Mouse (Mus musculus): Measurements from ENCODE around the gene Hspb11. TPM values are rescaled to one million over a fixed set of nuclear protein-coding genes. Genes with fewer than 3 reads are reported as not detected.

Hspb11 gene
- polyA plus RNA-seq, 1 experiment from 2014 or later, result 44.9 TPM

DNA sequence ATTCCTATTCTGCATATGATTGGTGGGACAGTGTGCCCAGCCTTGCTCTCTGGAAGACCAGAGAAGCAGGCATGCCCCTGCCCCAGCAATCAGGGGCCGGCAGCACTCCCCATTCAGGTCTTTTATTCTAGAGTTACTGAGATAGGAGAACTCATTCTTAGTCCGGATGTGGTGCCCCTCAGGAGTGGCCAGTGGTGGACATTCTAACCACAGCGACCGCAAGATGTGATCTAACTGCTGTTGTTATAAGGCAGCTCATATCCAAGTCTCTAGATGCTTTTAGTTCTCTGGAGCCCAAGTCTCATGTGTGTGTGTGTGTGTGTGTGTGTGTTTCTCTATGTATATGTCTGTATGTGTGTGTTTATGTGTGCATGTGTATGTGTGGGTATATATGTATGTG is 47.0 kb downstream of the Hspb11 start:
- no peaks in the 10 kb centered on the region for H3K36me3 ChIP-seq
- WGBS, result 84% methylated on average over 4 of the region's 4 CpGs

DNA sequence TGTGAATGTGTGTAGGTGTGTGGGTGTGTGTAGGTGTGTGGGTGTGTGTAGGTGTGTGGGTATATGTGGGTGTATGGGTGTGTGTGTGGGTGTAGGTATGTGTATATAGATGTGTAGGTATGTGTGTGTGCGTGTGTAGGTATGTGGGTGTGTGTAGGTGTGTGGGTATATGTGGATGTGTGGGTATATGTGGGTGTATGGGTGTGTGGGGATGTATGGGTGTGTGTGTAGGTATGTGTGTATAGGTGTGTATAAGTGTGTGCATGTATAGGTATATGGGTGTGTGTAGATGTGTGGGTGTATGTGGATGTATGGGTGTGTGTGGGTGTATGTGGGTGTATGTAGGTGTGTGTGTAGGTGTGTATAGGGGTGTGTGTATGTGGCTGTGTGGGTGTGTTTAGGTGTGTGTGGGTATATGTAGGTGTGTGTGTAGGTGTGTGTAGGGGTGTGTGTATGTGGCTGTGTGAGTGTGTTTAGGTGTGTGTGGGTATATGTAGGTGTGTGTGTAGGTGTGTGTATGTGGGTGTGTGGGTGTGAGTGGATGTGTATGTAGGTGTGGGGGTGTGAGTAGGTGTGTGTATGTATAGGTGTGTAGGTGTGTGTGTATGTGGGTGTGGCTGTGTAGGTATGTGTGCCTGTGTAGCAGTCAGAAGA is 47.6 kb downstream of the Hspb11 start:
- Histone ChIP-seq H3K4me2 (replicated peaks) (no peak overlapping the region), H3K4me3 (no peak overlapping the region), H3K36me3 (no peaks in the 10 kb centered on the region), H3K27ac (no peak overlapping the region), H3K27me3 (0 out of 2 replicates have a peak, but pooled peaks cover 3% of the 10 kb centered on the region), H3K9ac (no peak overlapping the region), H3K9me3 (no peaks in the 10 kb centered on the region), H3K4me1 (0 out of 2 replicates have a peak, but pooled peaks cover 4% of the 10 kb centered on the region)
- WGBS, result 96% methylated on average over 1 of the region's 1 CpGs
- ATAC-seq (ENCODE audit: low FRiP score, low read depth), result no peak

More for the DNA sequence above, 47.0 kb downstream of the Hspb11 start:
- no peak overlapping the region for H3K27ac ChIP-seq
- no peak overlapping the region for H3K4me3 ChIP-seq
- H3K27me3 ChIP-seq, result 0 out of 2 replicates have a peak, but pooled peaks cover 3% of the 10 kb centered on the region
- ATAC-seq (ENCODE audit: low FRiP score, low read depth), result no peak
- no peaks in the 10 kb centered on the region for H3K9me3 ChIP-seq
- H3K9ac ChIP-seq, result no peak overlapping the region
- 0 out of 2 replicates have a peak, but pooled peaks cover 4% of the 10 kb centered on the region for H3K4me1 ChIP-seq
- H3K4me2 ChIP-seq (replicated peaks), result no peak overlapping the region

DNA sequence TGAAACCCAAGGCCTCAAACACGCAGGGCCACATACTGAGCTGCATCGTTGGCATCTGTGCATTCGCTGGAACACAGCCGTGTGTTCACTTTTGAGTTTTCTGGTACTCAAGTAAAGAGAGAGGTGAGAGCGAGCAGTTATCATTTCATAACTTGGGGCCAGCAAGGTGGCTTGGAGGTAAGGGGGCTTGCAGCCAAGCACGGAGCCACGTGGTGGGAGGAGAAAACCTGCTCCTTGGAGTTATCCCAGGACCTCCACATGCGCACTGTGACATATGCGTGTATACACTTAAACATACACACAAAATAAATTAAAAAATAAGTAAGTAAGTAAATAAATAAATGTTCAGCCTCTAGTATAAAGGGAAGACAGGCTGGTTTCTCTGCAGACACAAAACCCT is 48.8 kb downstream of the Hspb11 start:
- H3K4me1 ChIP-seq, result peaks cover 9% of the 10 kb centered on the region; the same call in 1 of the 2 replicates
- H3K27me3 ChIP-seq, result peaks cover 10% of the 10 kb centered on the region; the same call in 1 of the 2 replicates
- no peak for ATAC-seq (ENCODE audit: low FRiP score, low read depth)
- WGBS, result 86% methylated on average over 9 of the region's 9 CpGs
- H3K9ac ChIP-seq, result no peak overlapping the region
- H3K4me3 ChIP-seq, result no peak overlapping the region
- no peak overlapping the region for H3K4me2 ChIP-seq (replicated peaks)
- H3K9me3 ChIP-seq, result no peaks in the 10 kb centered on the region
- H3K36me3 ChIP-seq, result no peaks in the 10 kb centered on the region
- H3K27ac ChIP-seq, result no peak overlapping the region

DNA sequence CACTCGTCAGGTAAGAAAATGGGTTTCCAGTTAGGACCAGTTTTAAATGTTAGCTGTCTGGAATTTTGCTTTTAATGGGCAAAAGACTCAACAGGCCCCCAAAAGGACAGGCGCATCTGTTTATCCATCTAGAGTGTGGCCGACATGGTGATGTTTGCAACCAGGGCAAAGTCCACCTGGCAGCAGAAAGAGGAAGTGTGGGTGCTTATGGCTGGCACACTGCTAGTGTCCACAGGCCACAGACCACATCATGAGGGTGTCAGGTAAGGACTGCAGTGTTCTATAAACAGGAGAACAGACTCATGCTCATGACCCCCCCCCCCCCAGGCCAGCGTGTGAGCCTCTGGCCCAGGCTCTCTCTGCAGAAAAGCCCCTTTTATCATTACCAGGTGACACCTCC is 49.4 kb downstream of the Hspb11 start:
- peaks cover 10% of the 10 kb centered on the region; the same call in 1 of the 2 replicates for H3K27me3 ChIP-seq
- WGBS, result 57% methylated on average over 4 of the region's 4 CpGs
- H3K9ac ChIP-seq, result no peak overlapping the region
- H3K4me3 ChIP-seq, result no peak overlapping the region
- H3K4me2 ChIP-seq (replicated peaks), result no peak overlapping the region
- no peaks in the 10 kb centered on the region for H3K36me3 ChIP-seq
- H3K4me1 ChIP-seq, result peaks cover 9% of the 10 kb centered on the region; the same call in 1 of the 2 replicates
- H3K9me3 ChIP-seq, result no peaks in the 10 kb centered on the region
- no peak overlapping the region for H3K27ac ChIP-seq
- no peak for ATAC-seq (ENCODE audit: low FRiP score, low read depth)

DNA sequence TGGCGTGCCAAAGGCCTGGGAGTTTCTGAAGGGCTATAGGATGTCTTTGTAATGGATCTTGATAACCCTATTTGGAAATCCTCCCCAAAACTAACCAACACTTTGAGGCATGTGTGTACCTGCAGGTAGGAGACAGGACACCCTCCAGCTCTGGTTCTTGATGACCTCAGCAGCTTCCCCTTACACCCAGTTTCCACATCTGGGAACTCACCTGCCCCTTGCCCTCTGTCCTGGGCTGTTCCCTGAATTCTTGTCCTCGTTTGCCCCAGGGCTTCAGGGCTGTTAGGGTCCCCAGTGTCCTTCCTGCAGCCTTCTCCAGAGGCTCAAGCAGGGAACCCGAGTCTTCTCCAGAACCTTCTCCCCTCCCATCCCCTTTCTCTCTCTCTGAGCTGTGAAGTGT is 50.1 kb downstream of the Hspb11 start:
- H3K4me2 ChIP-seq (replicated peaks), result no peak overlapping the region
- no peak overlapping the region for H3K4me3 ChIP-seq
- H3K36me3 ChIP-seq, result no peaks in the 10 kb centered on the region
- no peaks in the 10 kb centered on the region for H3K9me3 ChIP-seq
- peaks cover 9% of the 10 kb centered on the region; the same call in 1 of the 2 replicates for H3K4me1 ChIP-seq
- peaks cover 10% of the 10 kb centered on the region; the same call in 1 of the 2 replicates for H3K27me3 ChIP-seq
- no peak overlapping the region for H3K9ac ChIP-seq
- no peak overlapping the region for H3K27ac ChIP-seq
- WGBS, result 61% methylated on average over 3 of the region's 3 CpGs
- no peak for ATAC-seq (ENCODE audit: low FRiP score, low read depth)

DNA sequence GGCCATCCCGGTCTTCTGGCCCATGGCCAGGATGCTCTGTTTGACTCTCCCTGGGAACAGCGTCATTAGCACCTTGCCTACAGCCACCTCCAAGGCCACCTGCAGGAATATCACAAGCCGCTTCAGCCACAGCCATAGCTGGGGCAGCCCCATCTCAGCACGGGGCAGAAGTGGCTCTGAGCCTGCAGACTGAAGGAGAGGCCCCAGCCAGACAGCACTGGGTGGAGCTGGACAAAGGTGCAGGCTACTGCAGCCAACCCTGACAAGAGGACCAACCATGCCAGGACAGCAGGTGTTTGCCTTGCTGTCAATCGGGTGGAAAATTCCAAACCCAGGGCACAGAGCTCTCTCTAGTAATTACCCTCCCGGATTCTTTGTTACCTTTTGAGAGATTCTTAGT is 53.6 kb downstream of the Hspb11 start, which contains the start of gene Dio1:
TSS of gene Dio1 (minus strand) at position 204 of the 400 bp plus-strand sequence.
- H3K4me2 ChIP-seq (replicated peaks), result no peak within 1 kb of the TSS
- no peaks in the 10 kb centered on the region for H3K9me3 ChIP-seq

DNA sequence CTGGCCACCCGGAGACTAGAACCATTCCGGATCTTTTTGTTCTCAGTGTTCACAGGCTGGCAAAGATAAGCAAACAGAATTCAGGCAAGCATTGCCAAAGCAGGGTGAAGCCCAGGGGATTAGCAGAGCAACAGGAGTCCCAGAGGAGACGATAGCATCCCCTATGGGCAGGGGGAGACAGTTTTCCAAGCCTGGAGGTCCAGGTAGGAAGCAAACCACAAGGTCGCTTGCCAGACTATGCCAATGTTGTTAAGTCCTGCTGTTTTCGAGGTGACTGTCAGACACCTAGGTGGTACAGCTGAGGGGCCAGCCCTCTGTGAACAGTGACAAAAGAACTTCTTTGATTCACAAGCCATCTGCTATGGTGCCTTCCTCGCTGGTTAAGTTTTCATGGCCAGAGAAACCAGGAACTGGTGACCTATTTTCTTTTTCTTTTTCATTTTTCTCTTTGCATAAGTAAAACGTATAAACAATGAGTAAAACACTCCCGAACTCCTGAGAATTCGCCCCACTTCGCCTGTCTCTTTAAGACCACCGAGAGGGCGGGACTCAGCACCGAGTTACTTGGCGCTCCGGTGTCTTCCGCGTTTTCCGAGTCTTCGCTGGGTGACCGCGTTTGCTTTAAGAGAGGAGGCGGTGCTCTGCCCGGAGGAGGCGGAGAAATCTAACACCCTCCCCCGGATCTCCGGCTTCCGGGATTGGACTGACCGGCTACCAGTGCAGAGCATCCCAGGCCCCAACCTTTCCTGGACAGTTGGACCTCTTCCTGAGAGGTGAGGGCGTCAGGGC is 60.5 kb downstream of the Hspb11 start, which contains the start of gene Yipf1:
TSS of gene Yipf1 (plus strand) at position 674 of the 789 bp plus-strand sequence.
- Histone ChIP-seq H3K9ac (peak within 1 kb of the TSS; percentile 70), H3K4me1 (peaks cover 19% of the 10 kb centered on the region), H3K9me3 (no peaks in the 10 kb centered on the region), H3K4me2 (replicated peaks) (peak within 1 kb of the TSS; percentile 86), H3K27me3 (no peaks in the 10 kb centered on the region), H3K4me3 (peak within 1 kb of the TSS; percentile 71), H3K27ac (no peak within 1 kb of the TSS), H3K36me3 (peaks cover 29% of the 10 kb centered on the region)
- 2% methylated on average over 29 of the region's 29 CpGs for WGBS
- ATAC-seq (ENCODE audit: low FRiP score, low read depth), result peak; percentile 92

More for the DNA sequence above, 53.6 kb downstream of the Hspb11 start, which contains the start of gene Dio1:
- Histone ChIP-seq H3K9ac (0 out of 2 replicates have a peak within 1 kb of the TSS, but pooled peaks have one; percentile 8), H3K27ac (no peak within 1 kb of the TSS), H3K27me3 (peaks cover 10% of the 10 kb centered on the region; the same call in 1 of the 2 replicates), H3K36me3 (no peaks in the 10 kb centered on the region), H3K4me3 (no peak within 1 kb of the TSS), H3K4me1 (peaks cover 9% of the 10 kb centered on the region; the same call in 1 of the 2 replicates)
- WGBS, result 41% methylated on average over 6 of the region's 6 CpGs
- ATAC-seq (ENCODE audit: low FRiP score, low read depth), result no peak

DNA sequence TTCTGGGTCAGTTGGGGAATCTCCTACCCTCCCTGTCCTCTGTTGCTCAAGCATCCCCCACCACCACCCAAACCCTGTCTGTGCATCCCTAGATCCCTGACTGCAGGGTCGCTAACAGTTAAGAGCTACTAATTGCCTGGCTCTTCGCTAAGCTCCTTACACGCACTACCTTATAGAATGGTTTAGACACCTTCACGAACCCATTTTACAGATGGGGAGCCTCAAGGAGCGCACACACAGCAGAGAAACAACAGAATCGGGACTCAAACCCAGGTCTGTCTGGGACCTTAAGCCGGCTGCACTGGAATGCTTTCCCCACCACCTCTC is 61.0 kb downstream of the Hspb11 start:
- 10% methylated on average over 7 of the region's 7 CpGs for WGBS
- peaks cover 35% of the 10 kb centered on the region for H3K36me3 ChIP-seq
- H3K4me1 ChIP-seq, result peaks cover 19% of the 10 kb centered on the region
- H3K27ac ChIP-seq, result no peak overlapping the region
- peak overlapping the region; percentile 70 for H3K9ac ChIP-seq
- H3K4me2 ChIP-seq (replicated peaks), result peak overlapping the region; percentile 86
- no peaks in the 10 kb centered on the region for H3K27me3 ChIP-seq
- peak overlapping the region; percentile 71 for H3K4me3 ChIP-seq
- no peak for ATAC-seq (ENCODE audit: low FRiP score, low read depth)
- no peaks in the 10 kb centered on the region for H3K9me3 ChIP-seq

DNA sequence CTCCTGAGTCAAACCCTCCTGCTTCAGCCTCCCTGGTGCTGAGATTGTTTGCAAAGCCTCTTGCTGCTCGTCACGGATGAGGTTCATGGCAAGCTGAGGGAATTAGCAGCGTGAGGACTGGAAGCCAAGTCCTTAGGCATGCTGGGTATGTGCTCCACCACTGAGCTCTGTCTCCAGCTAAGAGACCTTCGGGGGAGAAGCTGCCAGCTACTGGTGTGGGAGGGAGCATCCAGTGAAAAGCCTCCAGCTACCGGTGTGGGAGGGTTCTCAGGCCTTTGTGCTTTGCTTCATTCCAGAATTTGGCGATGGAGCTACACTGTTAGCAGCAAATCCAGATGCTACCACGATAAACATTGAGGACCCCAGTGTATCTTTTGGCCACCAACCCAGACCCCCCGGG is 65.3 kb downstream of the Hspb11 start:
- 83% methylated on average over 8 of the region's 8 CpGs for WGBS
- Histone ChIP-seq H3K36me3 (peaks cover 74% of the 10 kb centered on the region), H3K27ac (no peak overlapping the region), H3K4me2 (replicated peaks) (no peak overlapping the region), H3K27me3 (no peaks in the 10 kb centered on the region), H3K4me1 (peaks cover 15% of the 10 kb centered on the region), H3K9me3 (no peaks in the 10 kb centered on the region), H3K4me3 (no peak overlapping the region), H3K9ac (no peak overlapping the region)
- no peak for ATAC-seq (ENCODE audit: low FRiP score, low read depth)

DNA sequence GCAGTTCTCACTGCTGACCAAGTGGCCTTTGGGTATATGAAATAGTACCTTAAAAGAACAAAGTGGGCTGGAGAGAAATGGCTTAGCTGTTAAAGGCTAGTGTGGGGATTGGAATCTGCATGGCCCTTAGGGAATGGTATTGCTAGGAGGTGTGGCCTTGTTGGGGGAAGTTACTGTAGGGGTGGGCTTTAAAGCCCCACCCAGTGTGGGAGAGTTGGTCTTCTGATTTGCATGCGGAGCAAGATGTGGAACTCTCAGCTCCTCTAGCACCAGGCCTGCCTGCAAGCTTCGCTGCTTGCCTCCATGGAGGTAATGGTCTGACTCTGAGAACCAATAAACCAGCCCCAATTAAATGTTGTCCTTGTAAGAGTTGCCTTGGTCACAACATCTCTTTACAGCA is 67.6 kb downstream of the Hspb11 start:
- Histone ChIP-seq H3K4me3 (no peak overlapping the region), H3K4me2 (replicated peaks) (no peak overlapping the region), H3K36me3 (peaks cover 85% of the 10 kb centered on the region), H3K9me3 (no peaks in the 10 kb centered on the region), H3K4me1 (no peaks in the 10 kb centered on the region; the same call in 1 of the 2 replicates), H3K27ac (no peak overlapping the region), H3K9ac (no peak overlapping the region), H3K27me3 (no peaks in the 10 kb centered on the region)
- WGBS, result 56% methylated on average over 2 of the region's 2 CpGs
- ATAC-seq (ENCODE audit: low FRiP score, low read depth), result no peak

DNA sequence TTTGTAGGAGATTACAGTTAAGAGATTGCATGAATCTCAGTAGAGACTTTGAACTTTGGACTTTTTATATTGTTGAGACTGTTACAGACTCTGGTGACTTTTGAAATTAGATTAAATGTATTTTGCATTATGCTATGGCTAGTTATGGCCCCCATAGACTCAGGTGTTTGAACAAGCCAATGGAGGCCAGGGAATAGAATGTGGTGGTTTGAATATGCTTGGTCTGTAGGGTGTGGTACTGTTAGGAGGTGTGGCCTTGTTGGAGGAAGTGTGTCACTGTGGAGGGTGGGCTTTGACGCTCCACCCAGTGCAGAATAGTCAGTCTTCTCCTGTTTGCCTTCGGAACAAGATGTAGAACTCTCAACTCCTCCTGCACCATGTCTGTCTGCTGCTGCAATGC is 69.7 kb downstream of the Hspb11 start:
- no peaks in the 10 kb centered on the region for H3K9me3 ChIP-seq
- H3K4me2 ChIP-seq (replicated peaks), result no peak overlapping the region
- no peak overlapping the region for H3K4me3 ChIP-seq
- peaks cover 81% of the 10 kb centered on the region for H3K36me3 ChIP-seq
- ATAC-seq (ENCODE audit: low FRiP score, low read depth), result no peak
- no peaks in the 10 kb centered on the region for H3K27me3 ChIP-seq
- H3K4me1 ChIP-seq, result no peaks in the 10 kb centered on the region; the same call in 1 of the 2 replicates
- WGBS, result 90% methylated on average over 2 of the region's 2 CpGs
- no peak overlapping the region for H3K27ac ChIP-seq
- no peak overlapping the region for H3K9ac ChIP-seq

- Histone ChIP-seq H3K9me3 (0 out of 2 replicates have a peak, but pooled peaks cover 7% of the 10 kb centered on the region), H3K9ac (no peak overlapping the region), H3K4me3 (no peak overlapping the region), H3K36me3 (peaks cover 42% of the 10 kb centered on the region), H3K27me3 (no peaks in the 10 kb centered on the region), H3K4me2 (replicated peaks) (no peak overlapping the region), H3K27ac (no peak overlapping the region), H3K4me1 (no peaks in the 10 kb centered on the region)
- no peak for ATAC-seq (ENCODE audit: low FRiP score, low read depth)
- 96% methylated on average over 8 of the region's 8 CpGs for WGBS
Observed at GRCm38 (mm10) chr4:107328530-107328929, 75.1 kb downstream of the Hspb11 start.

All from limb, embryonic 13.5 days (tissue).